8 mouse cellular contexts compared by ENCODE assay signal in genomic region chr5:150664794-150665131, GRCm38 (mm10). TPM values are rescaled to one million over a fixed set of nuclear protein-coding genes. Genes with fewer than 3 reads are reported as not detected.
A peak's percentile ranks its signal among the peaks of the same experiment; 100 is the strongest.
DNase-seq lines count a peak whose midpoint lies in the region; ATAC-seq and TF ChIP-seq lines count a peak whose summit lies in the region.

No protein-coding gene starts in this region.

- H3K4me1 ChIP-seq in kidney, embryonic 15.5 days, result peaks cover 16% of the 10 kb centered on the region
- H3K4me1 ChIP-seq in brown adipose tissue, adult 24 weeks (ENCODE audit: control insufficient read depth, insufficient read depth, insufficient read length, low read length), result peaks cover 3% of the 10 kb centered on the region; the same call in 1 of the 2 replicates
- peaks cover 30% of the 10 kb centered on the region for H3K4me1 ChIP-seq in hindbrain, embryonic 15.5 days (replicated peaks)
- 0 out of 2 replicates have a peak, but pooled peaks cover 7% of the 10 kb centered on the region for H3K4me1 ChIP-seq in midbrain, postnatal 0 days (ENCODE audit: insufficient read depth, low read length)

- peak overlapping the region; percentile 99 for H3K27ac ChIP-seq in kidney, embryonic 15.5 days
- H3K27ac ChIP-seq in brown adipose tissue, adult 24 weeks (replicated peaks; ENCODE audit: low read depth, low read length), result peak overlapping the region; percentile 66
- peak overlapping the region; percentile 94 for H3K27ac ChIP-seq in hindbrain, embryonic 15.5 days (replicated peaks)
- H3K27ac ChIP-seq in midbrain, postnatal 0 days (ENCODE audit: low read depth, low read length), result peak overlapping the region; percentile 95

- H3K4me3 ChIP-seq in kidney, embryonic 15.5 days (replicated peaks), result peak overlapping the region; percentile 100
- H3K4me3 ChIP-seq in brown adipose tissue, adult 24 weeks (ENCODE audit: insufficient read depth, low read depth, low read length), result peak overlapping the region; percentile 91
- H3K4me3 ChIP-seq in hindbrain, embryonic 15.5 days, result peak overlapping the region; percentile 99
- H3K4me3 ChIP-seq in midbrain, postnatal 0 days (ENCODE audit: low read depth, low read length), result peak overlapping the region; percentile 96

- ATAC-seq in kidney, embryonic 15.5 days (replicated peaks; ENCODE audit: low FRiP score), result no peak
- ATAC-seq in hindbrain, embryonic 15.5 days (ENCODE audit: low FRiP score, low read depth), result no peak
- ATAC-seq in midbrain, postnatal 0 days (ENCODE audit: low FRiP score), result no peak; the same call in 1 of the 2 replicates
- ATAC-seq in cerebellum, adult (ENCODE audit: insufficient number of reproducible peaks, low FRiP score, low TSS enrichment), result no peak; the same call in 1 of the 2 replicates

- peak overlapping the region; percentile 67 for H3K4me2 ChIP-seq in kidney, embryonic 15.5 days
- H3K4me2 ChIP-seq in hindbrain, embryonic 15.5 days, result peak overlapping the region; percentile 76
- peak overlapping the region; percentile 60 for H3K4me2 ChIP-seq in midbrain, postnatal 0 days (ENCODE audit: low read depth, low read length, poor library complexity, severe bottlenecking)

- under 1% methylated on average over 10 of the region's 10 CpGs for WGBS in kidney, embryonic 15.5 days
- under 1% methylated on average over 10 of the region's 10 CpGs for WGBS in hindbrain, embryonic 15.5 days
- under 1% methylated on average over 10 of the region's 10 CpGs for WGBS in midbrain, postnatal 0 days

- H3K9ac ChIP-seq in kidney, embryonic 15.5 days, result peak overlapping the region; percentile 95
- H3K9ac ChIP-seq in hindbrain, embryonic 15.5 days, result peak overlapping the region; percentile 94
- H3K9ac ChIP-seq in midbrain, postnatal 0 days (replicated peaks; ENCODE audit: low read length, poor library complexity, severe bottlenecking), result peak overlapping the region; percentile 93

- H3K9me3 ChIP-seq in kidney, embryonic 15.5 days (replicated peaks), result no peaks in the 10 kb centered on the region
- no peaks in the 10 kb centered on the region for H3K9me3 ChIP-seq in hindbrain, embryonic 15.5 days
- H3K9me3 ChIP-seq in midbrain, postnatal 0 days (ENCODE audit: low read length), result no peaks in the 10 kb centered on the region

- TF ChIP-seq CTCF in midbrain, postnatal 0 days (IDR thresholded peaks at IDR 0.05), result no peak

- DNase-seq in kidney, postnatal 25 days, result no peak
- no peak for DNase-seq in midbrain, postnatal 0 days (ENCODE audit: low spot score)
- no peak for DNase-seq in left cerebral cortex, adult 11 months (ENCODE audit: low spot score)
- DNase-seq in adrenal gland, adult (ENCODE audit: inconsistent age in 2 of 2, low spot score in 1 of 2), result no peak

- peaks cover 25% of the 10 kb centered on the region for H3K36me3 ChIP-seq in kidney, embryonic 15.5 days
- peaks cover 14% of the 10 kb centered on the region for H3K36me3 ChIP-seq in hindbrain, embryonic 15.5 days
- H3K36me3 ChIP-seq in midbrain, postnatal 0 days (ENCODE audit: insufficient read depth, low read length), result peaks cover 7% of the 10 kb centered on the region; the same call in 1 of the 2 replicates

- H3K27me3 ChIP-seq in kidney, embryonic 15.5 days, result no peaks in the 10 kb centered on the region
- no peaks in the 10 kb centered on the region for H3K27me3 ChIP-seq in hindbrain, embryonic 15.5 days
- no peaks in the 10 kb centered on the region for H3K27me3 ChIP-seq in midbrain, postnatal 0 days (ENCODE audit: insufficient read depth, low read length)

RNA-seq across cellular contexts. Expression of gene N4bp2l2, which starts 1.2 kb away (rescaled TPM):
- polyA plus RNA-seq in kidney, embryonic 15.5 days (2015; fragmentation: Nextera tagmentation; extraction: Ambion mirVana), result 40.2 and 41.6 TPM in 2 replicates
- 47.5 and 52.3 TPM in 2 replicates for polyA plus RNA-seq in brown adipose tissue, adult 24 weeks (2012; ENCODE audit: insufficient read depth, insufficient read length, missing spikeins)
- 29.6 and 30.4 TPM in 2 replicates for polyA plus RNA-seq in hindbrain, embryonic 15.5 days (2015; fragmentation: Nextera tagmentation; extraction: Ambion mirVana)
- total RNA-seq in midbrain, postnatal 0 days (2014; rRNA removed), result 38.9 and 63.4 TPM in 2 replicates
- 27.9 and 29.1 TPM in 2 replicates for polyA plus RNA-seq in midbrain, postnatal 0 days (2015; fragmentation: Nextera tagmentation; extraction: Ambion mirVana)

RNA-seq across cellular contexts. Expression of gene Pds5b, which starts 8.8 kb away (rescaled TPM):
- polyA plus RNA-seq in kidney, embryonic 15.5 days (2015; fragmentation: Nextera tagmentation; extraction: Ambion mirVana), result 32.8 and 33.8 TPM in 2 replicates
- 11.3 and 12.4 TPM in 2 replicates for polyA plus RNA-seq in brown adipose tissue, adult 24 weeks (2012; ENCODE audit: insufficient read depth, insufficient read length, missing spikeins)
- polyA plus RNA-seq in hindbrain, embryonic 15.5 days (2015; fragmentation: Nextera tagmentation; extraction: Ambion mirVana), result 30.0 and 30.7 TPM in 2 replicates
- total RNA-seq in midbrain, postnatal 0 days (2014; rRNA removed), result 44.1 and 62.6 TPM in 2 replicates
- polyA plus RNA-seq in midbrain, postnatal 0 days (2015; fragmentation: Nextera tagmentation; extraction: Ambion mirVana), result 17.9 and 18.8 TPM in 2 replicates
